Mouse (Mus musculus): ENCODE measurements around the gene Myo6.

GRCm38 (mm10) chr9:80282426-80282825, 117.6 kb downstream of the Myo6 start:
- TF ChIP-seq POLR2A (IDR thresholded peaks at IDR 0.05; ENCODE audit: control insufficient read depth, extremely low read depth, insufficient read depth, low read length, poor library complexity) (no peak), CTCF (IDR thresholded peaks at IDR 0.05; ENCODE audit: borderline replicate concordance, control insufficient read depth, extremely low read depth, insufficient read depth, low read length, poor library complexity) (no peak)
